Mouse (Mus musculus): ENCODE measurements at regions not wholly inside any gene's neighbourhood (a gene's known extent, or its start where the extent isn't known, plus 50 kb on each side); places are given as distances from the start of the nearest gene placed in this dataset.

DNA sequence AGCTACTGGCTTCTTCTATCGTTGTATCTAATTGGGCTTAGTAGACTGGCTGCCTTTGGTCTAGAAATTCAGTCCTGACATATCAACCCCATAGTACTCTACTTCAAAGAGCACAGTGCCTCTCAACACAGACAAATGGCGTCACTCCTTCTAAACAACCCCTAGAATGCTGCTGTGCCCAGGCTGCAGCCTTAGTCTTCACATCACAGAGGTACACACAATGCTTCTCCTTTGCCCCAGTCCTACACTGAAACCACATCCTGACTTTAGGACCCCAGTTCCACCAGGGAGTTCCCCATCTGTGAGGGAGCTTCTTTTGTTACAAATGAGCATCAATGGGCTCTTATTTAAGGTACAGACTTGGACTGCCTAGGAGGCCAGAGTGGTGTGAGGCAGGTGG, 312.6 kb downstream of the Cd83 start:
- TF ChIP-seq POLR2A (IDR thresholded peaks at IDR 0.05; ENCODE audit: borderline replicate concordance, extremely low read depth, insufficient read depth, insufficient read length, poor library complexity, severe bottlenecking) (no peak), CTCF (IDR thresholded peaks at IDR 0.05; ENCODE audit: borderline replicate concordance, extremely low read depth, insufficient read depth, insufficient read length) (no peak)
- no peak for DNase-seq (ENCODE audit: low read depth)

DNA sequence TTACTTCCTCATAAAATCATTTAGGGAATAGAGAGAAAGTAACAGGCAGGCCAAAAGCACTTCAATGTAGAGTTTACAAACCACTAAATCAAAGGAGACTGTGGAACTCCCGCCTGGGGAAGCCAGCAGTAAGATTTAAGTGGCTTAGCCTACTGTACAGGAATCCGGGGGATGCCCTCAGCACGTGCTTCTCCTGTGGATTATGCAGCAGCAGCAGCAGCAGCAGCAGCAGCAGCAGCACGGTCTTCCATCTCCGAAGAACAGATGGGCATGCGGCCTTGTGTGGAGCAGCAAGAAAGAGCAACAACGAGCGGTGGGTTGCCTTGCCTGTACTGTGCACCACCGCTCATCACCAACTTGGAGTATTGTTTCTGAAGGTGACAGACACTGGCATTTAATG, 314.9 kb downstream of the Cd83 start:
- DNase-seq (ENCODE audit: low read depth): peak; percentile 91
- TF ChIP-seq POLR2A (IDR thresholded peaks at IDR 0.05; ENCODE audit: borderline replicate concordance, extremely low read depth, insufficient read depth, insufficient read length, poor library complexity, severe bottlenecking) (no peak), CTCF (IDR thresholded peaks at IDR 0.05; ENCODE audit: borderline replicate concordance, extremely low read depth, insufficient read depth, insufficient read length) (no peak)

DNA sequence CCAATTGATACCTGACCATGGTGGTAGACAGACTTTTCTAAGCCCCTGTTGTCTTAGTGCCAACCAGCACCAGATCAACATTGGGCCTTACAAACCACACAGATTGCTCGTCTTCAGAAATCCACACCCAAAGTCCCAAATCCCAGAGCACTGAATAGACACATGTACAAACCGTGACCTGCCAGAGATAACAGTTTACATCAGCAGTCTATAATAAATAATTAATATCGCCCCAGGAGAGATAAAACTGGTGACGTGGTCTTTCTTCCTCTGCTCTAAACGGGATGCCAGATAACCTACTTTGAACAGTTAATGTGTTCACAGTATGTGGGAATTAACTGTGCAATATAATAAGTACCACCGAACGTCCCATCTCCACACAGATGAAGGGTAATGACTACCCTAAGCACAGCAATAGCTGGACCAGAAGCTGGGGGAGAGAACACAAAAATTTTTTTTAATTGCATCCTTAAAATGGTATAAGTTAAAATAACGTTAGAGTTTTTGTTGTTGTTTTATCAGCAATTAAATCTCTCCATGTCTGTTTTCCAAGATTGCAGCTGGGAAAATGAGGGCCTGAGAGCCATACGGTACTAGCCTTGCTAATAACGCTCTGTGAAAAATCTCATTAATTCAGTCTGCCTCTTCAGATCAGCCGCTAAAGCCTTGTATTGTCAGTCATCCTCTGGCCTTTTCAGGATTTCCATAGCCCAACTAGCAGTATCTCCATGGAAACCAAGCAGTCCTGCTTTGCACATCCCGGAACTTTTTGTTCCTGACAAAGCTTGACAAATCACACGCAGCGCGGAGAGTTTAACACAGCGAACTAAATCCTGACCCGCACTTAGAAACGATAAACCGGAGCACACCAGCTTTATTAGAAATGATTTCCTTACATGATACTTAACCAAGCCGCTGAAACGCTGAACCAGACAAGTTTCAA, 315.8 kb downstream of the Cd83 start:
- DNase-seq (ENCODE audit: low read depth): peak; percentile 98
- no peak for TF ChIP-seq POLR2A (IDR thresholded peaks at IDR 0.05; ENCODE audit: borderline replicate concordance, extremely low read depth, insufficient read depth, insufficient read length, poor library complexity, severe bottlenecking)
- TF ChIP-seq CTCF (IDR thresholded peaks at IDR 0.05; ENCODE audit: borderline replicate concordance, extremely low read depth, insufficient read depth, insufficient read length): no peak

DNA sequence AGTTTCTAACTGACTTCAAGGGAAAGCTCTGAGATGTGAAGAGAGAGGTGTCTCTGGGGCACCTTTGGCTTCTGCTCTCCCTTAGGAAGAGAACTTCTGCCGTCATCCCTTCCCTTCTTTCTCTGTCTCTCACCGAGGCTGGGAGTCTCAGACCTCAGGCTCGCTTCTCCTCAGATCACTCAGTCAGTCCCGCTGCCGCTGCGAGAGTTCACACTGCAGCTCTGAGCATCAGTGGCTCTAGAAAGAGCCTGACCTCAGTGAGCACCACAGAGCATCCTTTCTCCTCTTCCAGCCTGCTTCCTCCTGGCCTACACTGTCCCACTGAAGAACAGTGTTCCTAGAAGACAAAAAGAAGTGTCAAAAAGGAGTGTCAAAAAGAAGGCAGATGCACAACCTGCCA, 316.6 kb downstream of the Cd83 start:
- TF ChIP-seq CTCF (IDR thresholded peaks at IDR 0.05; ENCODE audit: borderline replicate concordance, extremely low read depth, insufficient read depth, insufficient read length) (no peak), POLR2A (IDR thresholded peaks at IDR 0.05; ENCODE audit: borderline replicate concordance, extremely low read depth, insufficient read depth, insufficient read length, poor library complexity, severe bottlenecking) (no peak)
- no peak for DNase-seq (ENCODE audit: low read depth)

DNA sequence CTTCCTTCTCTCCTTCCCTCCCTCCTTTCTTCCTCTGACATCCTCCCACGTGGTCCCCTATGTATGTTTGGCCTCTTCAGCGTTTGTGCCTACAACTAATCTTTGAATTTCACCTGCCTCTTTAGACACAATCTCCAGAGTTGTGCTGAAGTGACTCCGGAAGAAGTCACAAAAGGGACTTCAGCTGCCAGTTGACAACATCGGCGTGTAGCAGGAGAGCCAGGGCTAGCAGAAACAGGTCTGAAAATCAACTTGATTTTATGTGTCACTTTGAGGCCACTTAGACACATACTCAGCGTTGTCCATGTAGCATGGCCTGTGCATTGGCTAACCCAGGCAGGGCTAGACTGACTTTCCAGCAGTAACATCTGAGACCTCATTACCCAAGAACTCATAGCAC, 317.2 kb downstream of the Cd83 start:
- DNase-seq (ENCODE audit: low read depth): no peak
- no peak for TF ChIP-seq CTCF (IDR thresholded peaks at IDR 0.05; ENCODE audit: borderline replicate concordance, extremely low read depth, insufficient read depth, insufficient read length)
- no peak for TF ChIP-seq POLR2A (IDR thresholded peaks at IDR 0.05; ENCODE audit: borderline replicate concordance, extremely low read depth, insufficient read depth, insufficient read length, poor library complexity, severe bottlenecking)

- TF ChIP-seq POLR2A (IDR thresholded peaks at IDR 0.05; ENCODE audit: borderline replicate concordance, extremely low read depth, insufficient read depth, insufficient read length, poor library complexity, severe bottlenecking) (no peak), CTCF (IDR thresholded peaks at IDR 0.05; ENCODE audit: borderline replicate concordance, extremely low read depth, insufficient read depth, insufficient read length) (no peak)
- DNase-seq (ENCODE audit: low read depth): no peak
Observed at GRCm38 (mm10) chr13:44102257-44102656, 317.7 kb downstream of the Cd83 start.

DNA sequence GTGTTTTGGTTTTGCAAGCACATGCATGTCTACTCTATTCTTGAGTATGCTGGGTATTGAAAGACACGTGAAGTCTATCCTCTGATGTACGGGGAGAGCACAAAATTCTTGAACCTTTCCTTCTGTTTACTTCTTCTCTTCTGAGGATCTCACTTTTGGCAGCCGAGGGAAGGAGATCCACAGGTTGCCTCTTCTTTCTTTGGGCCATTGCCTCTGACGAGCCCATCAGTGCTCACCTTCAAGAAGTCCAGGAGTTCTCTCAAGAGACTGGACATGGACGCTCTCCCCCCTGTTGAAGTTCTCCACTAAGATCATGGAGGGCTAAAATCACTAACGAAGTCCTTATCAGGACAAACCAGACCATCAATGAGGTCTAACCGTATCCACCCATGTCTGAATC, 318.8 kb downstream of the Cd83 start:
- DNase-seq (ENCODE audit: low read depth): no peak
- TF ChIP-seq POLR2A (IDR thresholded peaks at IDR 0.05; ENCODE audit: borderline replicate concordance, extremely low read depth, insufficient read depth, insufficient read length, poor library complexity, severe bottlenecking) (no peak), CTCF (IDR thresholded peaks at IDR 0.05; ENCODE audit: borderline replicate concordance, extremely low read depth, insufficient read depth, insufficient read length) (no peak)

DNA sequence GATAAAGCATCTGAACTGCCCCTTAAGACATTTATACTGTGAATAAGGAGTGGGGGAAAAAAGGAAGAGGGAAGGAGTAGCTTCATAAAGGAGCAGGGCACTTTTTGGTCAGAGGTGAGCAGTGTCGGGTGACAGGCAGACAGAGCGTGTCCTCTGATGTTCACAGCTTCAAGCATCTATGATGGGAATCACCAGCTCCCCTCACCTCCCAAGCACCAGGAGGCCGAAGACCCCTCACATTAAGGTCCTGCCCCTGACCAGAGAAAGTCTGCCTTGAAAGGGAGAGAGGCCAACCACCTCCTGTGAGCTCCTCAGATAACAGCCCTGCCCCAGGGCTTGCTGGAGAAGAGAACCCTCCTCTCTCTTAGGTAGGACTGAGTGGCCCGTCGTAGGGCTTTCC, 320.6 kb downstream of the Cd83 start:
- TF ChIP-seq POLR2A (IDR thresholded peaks at IDR 0.05; ENCODE audit: borderline replicate concordance, extremely low read depth, insufficient read depth, insufficient read length, poor library complexity, severe bottlenecking) (no peak), CTCF (IDR thresholded peaks at IDR 0.05; ENCODE audit: borderline replicate concordance, extremely low read depth, insufficient read depth, insufficient read length) (no peak)
- DNase-seq (ENCODE audit: low read depth): no peak

GRCm38 (mm10) chr13:44108695-44109094, 324.1 kb downstream of the Cd83 start:
- TF ChIP-seq POLR2A (IDR thresholded peaks at IDR 0.05; ENCODE audit: borderline replicate concordance, extremely low read depth, insufficient read depth, insufficient read length, poor library complexity, severe bottlenecking): no peak
- TF ChIP-seq CTCF (IDR thresholded peaks at IDR 0.05; ENCODE audit: borderline replicate concordance, extremely low read depth, insufficient read depth, insufficient read length): no peak
- no peak for DNase-seq (ENCODE audit: low read depth)

- no peak for DNase-seq (ENCODE audit: low read depth)
Observed at GRCm38 (mm10) chr13:44113043-44113442, 328.5 kb downstream of the Cd83 start.

DNA sequence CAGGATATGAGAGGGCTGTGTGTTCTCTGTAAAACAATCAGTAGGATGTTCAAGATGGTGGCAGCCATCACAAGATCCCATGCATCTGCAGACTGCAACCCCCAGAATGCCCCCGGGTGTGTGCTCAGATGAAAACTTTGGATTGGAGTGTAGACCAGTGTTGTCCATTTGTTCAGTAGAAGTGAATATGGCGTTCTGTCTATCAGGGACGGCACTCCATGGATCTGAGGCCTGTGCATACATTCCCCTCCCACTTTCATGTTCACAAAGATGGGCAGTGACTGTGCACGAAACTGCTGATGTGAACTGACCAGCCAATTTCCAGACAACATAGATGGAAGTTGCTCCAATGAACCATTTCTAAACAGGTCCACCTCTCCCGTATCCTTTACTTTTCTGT, 330.3 kb downstream of the Cd83 start:
- TF ChIP-seq POLR2A (IDR thresholded peaks at IDR 0.05; ENCODE audit: borderline replicate concordance, extremely low read depth, insufficient read depth, insufficient read length, poor library complexity, severe bottlenecking) (no peak), CTCF (IDR thresholded peaks at IDR 0.05; ENCODE audit: borderline replicate concordance, extremely low read depth, insufficient read depth, insufficient read length) (no peak)
- DNase-seq (ENCODE audit: low read depth): no peak

More at GRCm38 (mm10) chr13:44113043-44113442, 328.5 kb downstream of the Cd83 start:
- TF ChIP-seq CTCF (IDR thresholded peaks at IDR 0.05; ENCODE audit: borderline replicate concordance, extremely low read depth, insufficient read depth, insufficient read length) (no peak), POLR2A (IDR thresholded peaks at IDR 0.05; ENCODE audit: borderline replicate concordance, extremely low read depth, insufficient read depth, insufficient read length, poor library complexity, severe bottlenecking) (no peak)

DNA sequence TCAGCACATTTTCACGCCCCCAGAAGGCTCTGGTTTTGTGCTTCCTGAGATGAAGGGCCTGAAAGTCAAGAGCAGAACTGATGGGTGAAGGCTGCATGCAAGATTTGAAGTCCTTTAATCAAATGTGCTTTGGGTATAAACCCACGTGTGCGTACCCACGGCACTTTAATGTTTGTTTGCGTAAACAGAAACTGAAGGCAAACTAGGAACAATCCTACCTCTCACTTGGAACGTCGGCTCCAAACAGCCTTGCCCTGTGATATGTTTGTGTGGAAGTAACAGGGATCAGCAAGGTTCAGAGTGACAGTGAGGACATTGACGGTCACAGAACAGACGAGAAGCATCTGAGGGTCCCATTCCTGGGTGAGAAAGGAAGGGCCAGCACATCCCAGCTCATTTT, 333.3 kb downstream of the Cd83 start:
- TF ChIP-seq POLR2A (IDR thresholded peaks at IDR 0.05; ENCODE audit: borderline replicate concordance, extremely low read depth, insufficient read depth, insufficient read length, poor library complexity, severe bottlenecking) (no peak), CTCF (IDR thresholded peaks at IDR 0.05; ENCODE audit: borderline replicate concordance, extremely low read depth, insufficient read depth, insufficient read length) (no peak)
- no peak for DNase-seq (ENCODE audit: low read depth)

Measured in brain, embryonic 14.5 days (tissue).